Mouse (Mus musculus) liver, adult (tissue): ENCODE data around the gene Tigd3.

Experiments
- GATA4 ChIP-seq: IDR thresholded peaks from 2 replicates; pipeline ENCODE4 v1.6.1; 2014; ENCODE audit warnings: mild to moderate bottlenecking, low read length; ENCODE audit not compliant: insufficient replicate concordance

Tigd3 gene

GRCm38 (mm10) chr19:5845319-5846135 is 48.4 kb downstream of the Tigd3 start:
- peak; percentile 75; the same call in 1 of the 2 replicates for TF ChIP-seq GATA4

- TF ChIP-seq GATA4: no peak
Observed at GRCm38 (mm10) chr19:5844831-5845318, 49.1 kb downstream of the Tigd3 start.

- TF ChIP-seq GATA4: no peak
Observed at GRCm38 (mm10) chr19:5843781-5844691, 49.9 kb downstream of the Tigd3 start.

DNA sequence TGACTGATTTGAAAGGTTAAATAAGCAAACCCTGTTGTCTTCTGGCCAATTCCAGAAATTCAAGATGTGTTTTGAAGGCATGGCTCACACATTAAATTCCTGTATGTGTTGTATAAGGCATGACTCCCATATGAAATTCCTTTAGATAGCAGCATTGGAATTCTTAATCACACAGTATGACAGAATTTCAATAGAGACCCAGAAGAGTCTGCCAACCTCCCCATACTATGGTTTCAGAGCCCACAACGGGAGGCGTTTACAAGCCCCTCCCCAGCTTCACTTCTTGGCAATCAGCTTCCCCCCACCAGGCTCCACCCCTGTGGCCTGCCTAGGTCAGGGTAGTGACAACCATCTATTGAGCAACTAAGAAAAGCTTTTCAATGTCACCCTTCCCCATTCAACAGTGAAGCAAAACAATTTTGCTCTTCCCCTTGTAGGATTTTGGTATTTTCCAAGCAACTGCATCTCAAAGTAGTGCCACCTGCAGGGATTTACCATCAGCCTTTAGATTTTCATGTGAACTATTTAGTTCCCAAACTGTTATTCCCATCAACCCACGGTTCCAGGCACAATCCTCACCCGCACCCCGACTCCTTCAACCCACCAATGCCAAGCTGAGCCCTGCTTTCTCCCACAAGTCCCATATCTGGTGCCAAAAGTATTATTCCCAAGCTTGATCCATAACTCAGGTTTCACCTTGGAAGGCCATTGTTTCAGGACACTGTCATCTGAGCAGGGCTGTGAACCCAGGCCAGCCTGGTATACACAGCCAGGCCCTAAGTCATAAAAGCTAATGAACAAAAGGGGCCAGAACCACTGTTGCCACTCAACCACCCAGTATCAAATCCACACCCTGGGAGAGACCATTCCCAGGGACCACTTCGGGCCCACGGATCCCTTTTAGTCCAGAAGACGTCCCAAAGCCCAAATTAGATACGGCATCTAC is 50.9 kb downstream of the Tigd3 start:
- TF ChIP-seq GATA4: no peak

- TF ChIP-seq GATA4: no peak
Observed at GRCm38 (mm10) chr19:5841999-5842784, 51.8 kb downstream of the Tigd3 start.

GRCm38 (mm10) chr19:5841389-5841946 is 52.5 kb downstream of the Tigd3 start:
- no peak for TF ChIP-seq GATA4
